Mouse (Mus musculus): ENCODE results near the gene Gm49361. TPM values are rescaled to one million over a fixed set of nuclear protein-coding genes. Genes with fewer than 3 reads are reported as not detected.
"Not testable (repeated sequence)": the region's sequence is repeated elsewhere in the genome, so short reads cannot be mapped to it uniquely, and the experiment has no call there.

The Gm49361 gene
- polyA plus RNA-seq, 3 experiments from 2014 or later = not detected

GRCm38 (mm10) chr14:57688066-57688465 is 57.8 kb downstream of the Gm49361 start:
- not testable (repeated sequence) for ATAC-seq

DNA sequence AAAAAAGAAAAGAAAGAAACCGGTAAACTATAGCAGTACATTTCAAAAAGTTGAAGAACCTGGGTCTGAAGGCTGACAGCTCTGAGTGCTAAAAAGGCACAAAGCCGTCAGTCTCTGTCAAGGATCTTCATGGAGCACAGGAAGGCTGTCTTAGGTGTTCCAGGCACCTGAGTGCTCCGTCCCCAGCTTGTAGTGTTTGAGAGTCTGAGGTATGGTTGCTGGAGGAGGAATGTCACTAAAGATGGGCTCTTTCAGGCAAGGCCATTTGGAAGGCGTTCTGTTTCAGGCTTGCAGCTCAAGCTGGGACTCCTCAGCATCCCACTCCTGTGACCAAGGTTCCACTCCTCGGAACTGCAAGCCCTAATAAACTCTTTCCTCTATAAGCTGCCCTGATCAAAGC is 58.5 kb downstream of the Gm49361 start:
- no peak for ATAC-seq

GRCm38 (mm10) chr14:57686647-57687046 is 59.3 kb downstream of the Gm49361 start:
- no peak for ATAC-seq

- peak; percentile 59 for ATAC-seq
Measured at GRCm38 (mm10) chr14:57684579-57684978, 61.3 kb downstream of the Gm49361 start.

DNA sequence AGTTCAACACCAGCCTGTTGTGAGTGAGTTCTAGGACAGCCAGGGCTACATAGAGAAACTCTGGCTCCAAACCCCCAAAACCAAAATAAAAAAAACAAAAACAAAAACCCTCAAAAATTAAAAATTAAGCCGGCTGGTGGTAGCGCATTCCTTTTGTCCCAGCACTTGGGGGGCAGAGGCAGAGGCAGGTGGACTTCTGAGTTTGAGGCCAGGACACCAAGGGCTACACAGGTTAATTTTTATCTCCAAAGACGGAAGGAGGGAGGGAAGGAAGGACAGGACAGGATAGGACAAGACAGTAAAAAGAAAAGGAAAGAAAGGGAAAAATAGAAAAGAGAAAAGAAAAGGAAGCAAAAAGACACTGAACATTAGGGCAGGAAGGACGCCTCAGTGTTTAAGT is 63.2 kb downstream of the Gm49361 start:
- ATAC-seq = no peak

DNA sequence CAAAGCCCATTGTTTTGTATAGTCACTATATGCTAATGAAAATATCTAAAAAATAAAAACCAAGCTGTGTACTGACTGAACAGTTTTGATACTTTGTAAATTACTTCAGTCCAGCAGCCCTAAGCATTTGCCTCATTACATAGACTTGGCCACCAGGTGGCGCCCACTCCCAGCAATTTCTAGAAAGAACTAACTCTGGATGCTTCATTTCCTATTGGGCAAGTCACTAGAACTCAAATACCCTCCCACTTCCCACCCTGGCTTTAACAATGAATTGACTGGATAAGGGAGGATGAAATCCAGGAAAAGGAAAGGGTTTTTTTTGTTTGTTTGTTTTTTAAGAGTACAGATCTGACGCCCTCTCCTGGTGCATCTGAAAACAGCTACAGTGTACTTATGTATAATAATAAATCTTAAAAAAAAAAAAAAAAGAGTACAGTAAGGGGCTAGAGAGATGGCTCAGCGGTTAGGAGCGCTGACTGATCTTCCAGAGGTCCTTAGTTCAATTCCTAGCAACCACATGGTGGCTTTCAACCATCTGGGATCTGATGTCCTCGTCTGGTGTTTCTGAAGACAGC is 65.9 kb downstream of the Gm49361 start:
- peak; percentile 70 for ATAC-seq

GRCm38 (mm10) chr14:57679523-57679922 is 66.4 kb downstream of the Gm49361 start:
- no peak for ATAC-seq

GRCm38 (mm10) chr14:57675481-57675880 is 70.4 kb downstream of the Gm49361 start:
- no peak for ATAC-seq

DNA sequence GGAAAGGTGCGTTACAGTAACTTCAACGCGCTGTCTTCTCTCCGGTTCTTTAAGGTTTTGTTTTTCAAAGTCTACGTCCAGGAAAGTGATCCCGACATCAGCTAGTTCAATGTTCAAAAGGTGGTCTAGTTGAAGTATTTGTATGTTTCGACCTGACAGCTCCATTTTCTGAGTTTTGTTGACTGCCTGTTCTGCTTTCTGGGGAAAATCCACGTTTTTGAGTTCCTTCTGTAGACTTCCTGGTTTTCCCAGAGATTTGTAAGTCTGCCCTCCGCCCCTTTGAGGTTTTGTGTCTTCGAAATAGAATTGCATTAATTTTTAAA is 80.3 kb downstream of the Gm49361 start:
- ATAC-seq = peak; percentile 2

- peak; percentile 93 for ATAC-seq
Measured at GRCm38 (mm10) chr14:57664822-57665627, 80.9 kb downstream of the Gm49361 start, which contains the start of gene Xpo4. TSS of gene Xpo4 (minus strand) at chr14:57665430.

GRCm38 (mm10) chr14:57664311-57664821 is 81.5 kb downstream of the Gm49361 start:
- peak; percentile 53 for ATAC-seq

DNA sequence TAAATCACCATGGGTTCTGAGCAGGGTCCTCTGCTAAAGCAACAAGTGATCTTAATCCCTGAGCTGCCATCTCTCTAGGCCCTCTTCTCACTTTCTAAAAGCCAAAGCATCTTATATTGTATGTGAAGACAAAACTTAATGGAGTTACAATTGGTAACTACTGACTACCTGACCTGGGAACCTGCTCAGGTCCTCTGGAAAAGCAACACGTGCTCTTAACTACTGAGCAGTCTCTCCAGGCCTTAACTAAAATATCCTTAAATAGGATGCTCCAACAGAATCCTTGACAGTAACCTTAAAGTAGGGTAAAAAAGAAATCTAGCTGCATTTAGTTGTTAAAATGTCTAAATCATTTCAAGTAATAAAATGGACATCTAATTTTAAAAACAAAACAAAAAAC is 82.3 kb downstream of the Gm49361 start:
- no peak for ATAC-seq

DNA sequence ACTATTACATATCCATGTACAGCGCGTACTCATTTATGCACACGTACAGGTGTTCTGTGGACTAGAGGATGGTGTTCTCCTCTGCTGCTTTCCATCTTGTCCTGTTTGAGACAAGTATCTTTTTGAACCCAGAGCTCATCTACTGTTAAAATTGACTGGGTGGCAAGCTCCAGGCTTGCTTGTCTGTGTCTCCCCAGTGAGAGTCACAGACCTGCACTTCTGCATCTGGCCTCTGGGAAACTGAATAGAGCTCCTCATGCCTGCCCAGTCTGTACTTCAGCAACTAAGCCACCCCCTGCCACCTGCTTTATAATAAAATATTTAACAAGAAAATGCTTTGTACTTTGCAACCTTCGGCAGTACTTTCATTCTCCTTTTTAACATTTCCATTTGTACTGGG is 87.6 kb downstream of the Gm49361 start:
- ATAC-seq = peak; percentile 63

DNA sequence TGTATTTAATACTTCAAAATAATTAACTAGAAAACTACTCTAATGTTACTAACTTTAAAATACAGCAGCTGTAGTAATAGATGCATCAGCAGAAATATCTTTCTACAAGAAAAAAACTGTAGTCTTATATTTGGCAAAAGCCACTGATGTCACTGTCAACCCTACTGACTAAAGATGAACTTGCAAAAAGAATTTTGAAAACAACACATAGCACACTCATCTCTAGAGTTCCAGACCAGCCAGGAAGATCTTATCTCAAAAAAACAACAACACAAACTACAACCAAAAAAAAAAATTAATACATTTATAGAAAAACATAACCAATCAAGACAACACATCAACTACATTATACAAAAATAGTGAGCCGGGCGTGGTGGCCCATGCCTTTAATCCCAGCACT is 88.4 kb downstream of the Gm49361 start:
- ATAC-seq = peak; percentile 42

GRCm38 (mm10) chr14:57656519-57656918 is 89.4 kb downstream of the Gm49361 start:
- ATAC-seq = not testable (repeated sequence)

DNA sequence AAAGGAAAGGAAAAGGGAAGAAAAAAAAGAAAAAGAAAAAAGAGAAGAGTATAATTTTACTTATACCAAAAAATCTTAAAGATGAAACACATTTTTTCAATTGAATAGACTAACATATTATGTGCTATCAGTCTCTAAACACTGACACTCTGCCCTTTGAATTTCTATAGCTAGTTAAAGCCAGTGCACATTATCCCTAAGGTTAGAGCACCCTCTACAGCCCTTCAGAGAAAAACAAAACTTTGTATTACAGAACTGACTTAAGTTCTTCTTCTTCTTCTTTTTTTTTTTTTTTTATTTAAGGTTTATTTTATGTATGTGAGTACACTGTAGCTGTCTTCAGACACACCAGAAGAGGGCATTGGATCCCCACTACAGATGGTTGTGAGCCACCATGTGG is 96.4 kb downstream of the Gm49361 start:
- no peak for ATAC-seq

GRCm38 (mm10) chr14:57646155-57646554 is 99.7 kb downstream of the Gm49361 start:
- no peak for ATAC-seq

- ATAC-seq = no peak
Measured at GRCm38 (mm10) chr14:57639153-57639552, 106.8 kb downstream of the Gm49361 start.

- ATAC-seq = no peak
Measured at GRCm38 (mm10) chr14:57634141-57634540, 111.8 kb downstream of the Gm49361 start.

DNA sequence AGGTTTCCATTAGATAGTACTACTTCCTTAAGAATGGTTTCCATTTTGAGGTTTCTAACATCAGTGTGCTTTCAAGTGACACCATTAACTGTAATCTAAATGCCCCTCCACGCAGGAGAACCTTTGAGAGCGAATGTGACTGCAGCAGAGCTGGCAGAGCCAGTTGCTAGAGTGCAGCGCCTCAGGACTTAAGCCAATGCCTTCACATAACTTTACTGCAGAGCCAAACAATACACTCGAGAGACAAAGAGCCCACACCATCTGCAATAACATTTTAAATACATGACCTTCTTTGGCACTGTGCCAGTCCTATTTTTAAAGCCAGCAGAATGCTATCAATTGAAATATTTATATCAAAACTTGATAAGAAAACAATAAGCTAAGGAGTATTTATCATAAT is 116.3 kb downstream of the Gm49361 start:
- ATAC-seq = no peak

- no peak for ATAC-seq
Measured at GRCm38 (mm10) chr14:57622934-57623333, 123.0 kb downstream of the Gm49361 start.

DNA sequence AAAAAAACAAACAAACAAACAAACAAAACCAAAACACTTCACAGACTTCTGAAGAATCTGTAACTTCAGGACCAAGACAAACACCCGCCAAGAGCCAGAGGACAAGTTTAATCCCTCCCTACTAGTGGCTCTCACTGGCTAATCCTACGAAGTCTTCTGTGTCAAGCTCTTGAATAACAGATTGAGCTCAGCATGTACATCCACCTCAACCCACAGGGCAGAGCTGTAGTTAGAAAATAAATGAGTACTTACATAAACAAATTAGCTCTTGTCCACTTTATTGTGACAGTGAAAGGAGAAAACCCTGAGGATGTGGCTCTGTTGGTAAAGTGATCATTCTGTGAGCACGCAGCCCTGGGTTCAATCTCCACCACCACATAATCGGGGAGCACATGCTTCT is 124.2 kb downstream of the Gm49361 start:
- ATAC-seq = no peak

DNA sequence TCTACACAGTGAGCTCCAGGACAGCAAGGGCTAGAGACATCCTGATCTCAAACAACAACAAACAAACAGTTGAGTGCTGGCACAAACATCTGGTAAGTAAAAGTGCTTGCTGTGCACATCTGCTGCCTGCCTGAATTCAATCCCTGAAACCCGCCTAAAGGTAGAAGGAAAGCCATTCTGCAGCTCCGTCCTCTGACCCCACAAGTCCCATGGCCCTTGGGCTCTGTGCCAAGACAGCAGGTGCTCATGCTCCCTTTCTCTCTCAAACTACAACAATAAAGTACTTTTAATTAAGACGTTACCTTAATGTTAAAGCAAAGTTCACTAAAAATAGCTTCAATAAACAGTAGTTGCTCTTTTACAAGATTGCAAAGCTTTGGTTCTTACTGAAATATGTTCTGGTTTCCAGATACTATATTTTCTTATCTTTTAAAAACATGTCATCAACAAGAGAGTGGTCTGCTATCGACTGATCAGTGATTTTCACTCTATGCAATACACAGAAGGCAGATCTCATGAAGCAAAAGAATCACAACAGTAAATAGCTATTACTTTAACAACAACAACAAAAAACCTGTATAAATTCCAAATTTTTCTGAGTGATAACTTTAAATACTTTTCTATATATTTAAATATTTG is 125.2 kb downstream of the Gm49361 start:
- no peak for ATAC-seq

- ATAC-seq = peak; percentile 60
Measured at GRCm38 (mm10) chr14:57619487-57619886, 126.4 kb downstream of the Gm49361 start.

Measured in inflammation-experienced regulatory T-cells, adult 6 months (primary cell).